Mouse (Mus musculus) ES-E14 (cell line): ENCODE measurements around the gene Tmem59.

Experiments used
- CHD2 ChIP-seq: IDR thresholded peaks from 2 replicates; pipeline ENCODE4 v1.6.1; 2014; ENCODE audit warnings: mild to moderate bottlenecking, low read depth, low read length, inconsistent platforms
- HCFC1 ChIP-seq: IDR thresholded peaks from 2 replicates; pipeline ENCODE4 v1.6.1; 2012; ENCODE audit warnings: low read length, inconsistent platforms, borderline replicate concordance; ENCODE audit not compliant: insufficient read depth
- MAFK ChIP-seq: IDR thresholded peaks from 2 replicates; pipeline ENCODE4 v1.6.1; 2014; ENCODE audit warnings: mild to moderate bottlenecking, low read depth, low read length, inconsistent platforms; ENCODE audit not compliant: insufficient read depth
- ZC3H11A ChIP-seq: IDR thresholded peaks from 2 replicates; pipeline ENCODE4 v1.6.1; 2012; ENCODE audit warnings: low read depth, mild to moderate bottlenecking, inconsistent platforms, low read length, borderline replicate concordance
- ZNF384 ChIP-seq: IDR thresholded peaks from 2 replicates; pipeline ENCODE4 v1.6.1; 2012; ENCODE audit warnings: low read depth, low read length, inconsistent platforms

DNA sequence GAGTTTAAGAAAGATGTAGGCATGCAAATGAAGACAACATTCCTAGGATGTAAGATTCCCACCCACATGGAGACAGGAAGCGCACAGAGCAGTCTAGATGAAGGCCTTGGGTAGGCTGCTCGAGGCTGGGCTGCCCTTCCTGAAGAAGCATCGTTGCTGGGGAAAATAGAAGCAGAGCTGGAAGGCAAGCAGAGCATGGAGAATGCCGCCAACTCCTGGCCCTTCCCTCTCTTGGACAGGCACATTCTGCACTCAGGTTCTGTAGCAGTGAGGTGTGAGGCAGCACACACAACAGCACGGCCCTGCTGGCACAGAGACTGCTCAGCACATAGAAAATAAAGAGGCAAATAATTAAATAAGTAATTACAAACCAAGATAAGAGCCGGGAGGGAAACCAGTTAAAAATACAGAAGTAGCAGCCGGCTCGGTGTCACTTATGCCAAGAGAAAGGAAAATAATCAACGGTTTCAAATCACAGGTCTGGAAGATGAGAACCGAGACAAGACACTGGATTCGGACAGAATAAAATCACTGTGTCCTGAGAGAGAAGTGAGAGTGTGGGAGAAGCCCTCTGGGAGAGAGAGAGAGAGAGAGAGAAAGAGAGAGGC is 18.9 kb upstream of the Tmem59 start:
- TF ChIP-seq CHD2 (no peak), HCFC1 (no peak), ZC3H11A (no peak), MAFK (no peak), ZNF384 (no peak)
